Mouse (Mus musculus) spleen, adult 18-20 months (tissue): ENCODE measurements at regions not wholly inside any gene's neighbourhood (a gene's known extent, or its start where the extent isn't known, plus 50 kb on each side); places are given as distances from the start of the nearest gene placed in this dataset.
A peak's percentile ranks its signal among the peaks of the same experiment; 100 is the strongest.

Source experiments
- DNase-seq, 2 experiments: peaks; one replicate each; pipeline ENCODE4 v3.0.0; 2022; ENCODE audit warnings: mixed read lengths in 2 of 2

DNA sequence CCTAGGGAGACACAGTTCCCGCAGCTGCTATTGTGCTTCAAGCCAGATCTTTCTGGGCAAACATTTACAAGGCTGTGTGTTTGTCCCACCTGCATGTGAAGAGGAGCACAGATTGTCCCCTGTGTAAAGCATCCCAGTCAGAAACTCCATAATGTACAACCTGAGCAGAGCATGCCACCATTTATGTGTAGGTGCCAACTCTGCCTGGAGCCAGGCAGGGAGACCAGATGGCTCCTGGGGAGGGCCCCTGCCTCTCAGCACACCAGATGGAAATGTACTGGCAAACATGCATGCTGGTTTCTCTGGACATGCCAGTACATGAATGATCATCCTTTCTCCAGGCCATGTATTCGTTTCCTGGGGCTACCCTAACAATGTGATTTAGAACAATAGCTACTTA is 98.6 kb upstream of the Foxp3 start:
- no peak for DNase-seq

DNA sequence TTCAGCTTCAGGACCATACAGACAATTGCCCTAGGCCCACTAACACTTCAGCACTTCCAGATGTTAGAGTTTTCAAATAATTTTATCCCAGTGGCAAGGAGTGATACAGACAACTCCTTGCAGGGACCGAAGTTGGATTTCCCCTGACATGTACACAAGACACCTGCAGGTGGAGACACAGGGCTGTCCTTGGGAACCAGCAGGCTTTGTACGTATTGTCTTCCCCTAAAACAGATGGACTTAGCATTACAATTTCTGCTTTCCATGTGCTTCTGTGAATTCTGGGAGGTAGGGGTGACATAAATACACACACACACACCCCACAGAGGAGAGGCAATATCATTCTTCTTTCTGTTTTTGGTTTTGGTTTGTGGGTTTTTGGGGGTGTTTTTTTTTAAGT is 98.2 kb upstream of the Usp27x start:
- peak in 1 of 2 experiments; percentile 8 for DNase-seq

DNA sequence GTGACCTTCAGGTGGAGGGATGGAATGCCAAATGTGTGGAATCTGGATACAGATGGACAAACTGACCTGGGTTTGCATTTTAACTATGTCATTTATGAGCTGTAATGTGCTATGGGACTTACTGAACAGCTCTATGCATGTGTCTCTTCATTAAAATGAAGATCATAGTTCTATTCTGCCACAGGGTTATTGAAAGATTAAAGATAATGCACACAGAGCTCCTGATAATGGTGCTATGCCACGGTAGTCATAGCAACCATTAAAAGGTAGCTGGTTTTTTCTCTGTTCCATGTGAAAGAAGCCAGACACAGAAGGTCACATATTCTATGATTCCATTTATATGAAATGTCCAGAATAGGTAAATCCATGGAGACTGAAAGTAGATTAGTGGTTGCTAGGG is 94.2 kb upstream of the Usp27x start:
- no peak for DNase-seq

DNA sequence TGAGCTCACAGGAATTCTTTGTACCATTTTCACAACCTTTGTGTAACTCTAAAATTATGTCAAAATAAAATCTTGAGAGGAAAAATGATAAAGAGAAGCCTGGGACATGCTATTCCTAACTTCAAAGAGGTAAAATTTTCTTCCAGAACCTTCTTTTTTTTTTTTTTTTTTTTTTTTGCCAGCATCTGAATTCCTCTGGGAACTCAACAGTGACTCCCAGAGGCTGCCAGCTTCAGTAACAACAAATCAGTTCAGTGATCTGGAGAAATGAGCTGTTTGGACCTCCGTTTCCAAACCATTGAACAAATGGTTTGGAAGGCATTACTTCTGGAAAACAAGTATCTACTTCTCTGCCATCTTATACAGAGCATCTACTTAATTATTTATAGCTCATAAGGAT is 92.4 kb upstream of the Usp27x start:
- DNase-seq, result no peak

DNA sequence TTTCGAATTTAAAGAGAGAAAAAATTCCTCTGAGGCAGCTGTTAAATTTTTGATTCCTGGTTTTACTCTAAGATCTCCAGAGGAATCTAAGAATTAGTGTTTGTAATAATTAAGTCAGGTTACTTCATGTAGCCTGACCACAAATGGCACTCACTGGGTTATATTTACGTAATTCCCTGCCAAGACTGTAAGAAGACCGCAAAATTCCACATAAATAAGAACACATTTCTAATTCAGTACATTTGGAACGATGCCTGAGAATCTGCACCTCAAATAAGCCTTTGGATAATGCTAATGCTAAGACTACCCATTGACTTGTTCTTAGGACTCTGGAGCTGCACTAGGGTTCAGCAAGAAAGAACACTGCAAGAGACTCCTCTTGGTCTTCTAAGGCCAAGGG is 81.2 kb upstream of the Usp27x start:
- DNase-seq, result no peak

DNA sequence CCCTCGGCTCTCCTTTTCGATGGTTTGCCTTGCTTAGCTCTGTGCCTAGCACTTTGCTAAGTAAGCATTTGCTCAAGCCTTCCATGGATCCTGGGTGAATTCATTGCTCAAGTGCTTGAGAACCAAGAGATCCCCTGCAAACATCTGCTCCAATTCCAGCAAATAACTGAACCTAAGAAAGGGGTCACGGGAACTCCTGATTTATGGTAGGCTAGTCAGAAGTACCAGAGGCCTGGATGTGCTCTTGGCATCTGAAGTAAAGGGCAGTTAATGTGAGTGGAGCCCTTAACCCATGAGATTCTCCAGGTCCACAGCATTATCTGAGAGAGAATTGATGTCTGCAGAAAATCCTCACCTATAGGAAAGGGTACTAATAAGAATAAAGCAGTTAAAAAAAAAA is 69.4 kb upstream of the Usp27x start:
- no peak for DNase-seq

GRCm38 (mm10) chrX:7444583-7444982 is 69.0 kb upstream of the Usp27x start:
- DNase-seq, result no peak

- DNase-seq, result no peak
Measured at GRCm38 (mm10) chrX:7443996-7444421, 68.4 kb upstream of the Usp27x start.

- DNase-seq, result no peak
Measured at GRCm38 (mm10) chrX:7435375-7436042, 59.9 kb upstream of the Usp27x start.

DNA sequence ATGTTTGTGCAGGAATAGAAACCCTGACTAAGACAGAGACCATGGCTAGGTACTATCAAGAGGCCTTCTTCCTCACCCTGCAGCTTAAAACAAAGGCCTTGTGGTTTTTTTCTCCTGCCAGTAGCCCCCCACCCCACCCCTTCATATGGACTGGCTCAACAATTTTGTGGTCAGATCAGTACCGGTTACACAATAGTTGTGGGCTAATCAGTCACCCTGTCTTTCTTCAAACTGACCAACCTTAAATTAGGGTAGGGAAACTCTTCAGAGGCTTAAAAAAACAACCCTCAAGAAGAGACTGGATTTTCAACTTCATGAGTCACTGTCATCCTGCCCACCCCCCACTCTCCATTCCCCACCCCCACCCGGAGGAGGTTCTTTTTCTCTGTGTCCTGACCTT is 58.6 kb upstream of the Usp27x start:
- no peak for DNase-seq

DNA sequence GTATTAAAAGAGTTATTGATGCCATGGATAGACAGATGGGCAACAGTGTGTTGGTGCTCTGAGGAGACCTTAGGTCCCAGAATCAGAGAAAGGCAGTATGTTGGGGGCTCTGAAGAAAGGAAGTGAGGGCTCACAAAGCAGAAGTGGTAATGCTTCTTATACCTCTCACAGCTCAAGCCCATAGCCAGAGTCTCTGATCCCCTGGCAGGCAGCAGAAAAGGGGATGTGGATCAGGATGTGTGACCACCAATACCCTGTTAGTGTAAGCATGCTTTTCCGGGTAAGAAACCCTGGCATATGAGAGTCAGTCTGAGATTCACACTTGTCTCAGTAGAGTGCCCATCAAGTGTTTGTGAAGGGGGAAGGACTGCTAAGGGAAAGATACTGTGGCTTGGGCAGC is 54.8 kb upstream of the Usp27x start:
- DNase-seq, result no peak

- DNase-seq, result no peak
Measured at GRCm38 (mm10) chrX:7429524-7429865, 53.9 kb upstream of the Usp27x start.

- no peak for DNase-seq
Measured at GRCm38 (mm10) chrX:7428621-7429523, 53.2 kb upstream of the Usp27x start.
